Mouse (Mus musculus): ENCODE data around the gene Fam126a. TPM values are rescaled to one million over a fixed set of nuclear protein-coding genes. Genes with fewer than 3 reads are reported as not detected.

Gene Fam126a
- total and polyA plus RNA-seq, 3 experiments = 19.6 to 32.6 (median 22.6) TPM

GRCm38 (mm10) chr5:23908486-23909090, 121.9 kb downstream of the Fam126a start:
- Histone ChIP-seq H3K4me3 (replicated peaks in 1 of 3; ENCODE audit: low read depth in 2 of 3, low read length in 2 of 3, poor library complexity in 1 of 3) (no peak overlapping the region), H3K4me1 (ENCODE audit: control insufficient read depth in 1 of 2, insufficient read depth in 2 of 2) (peaks cover 0 to 9% of the 10 kb centered on the region in 2 experiments; a peak in 2 of 4 replicates), H3K36me3 (replicated peaks in 1 of 2; ENCODE audit: control insufficient read depth in 1 of 2, insufficient read depth in 1 of 2, low read length in 1 of 2) (no peaks in the 10 kb centered on the region), H3K27ac (ENCODE audit: insufficient read depth, low read depth) (no peak overlapping the region), H3K4me2 (ENCODE audit: insufficient read depth, low read depth, poor library complexity, severe bottlenecking) (no peak overlapping the region), H3K79me2 (replicated peaks; ENCODE audit: control insufficient read depth, extremely low read depth, insufficient read depth, poor library complexity, severe bottlenecking) (no peaks in the 10 kb centered on the region), H3K27me3 (replicated peaks) (no peaks in the 10 kb centered on the region), H3K9ac (ENCODE audit: insufficient read depth, low read depth) (no peak overlapping the region), H3K9me3 (replicated peaks; ENCODE audit: low read length) (peaks cover 22% of the 10 kb centered on the region)
- no peak for DNase-seq (ENCODE audit: extremely low read depth)
- dilution Hi-C loops (cut with MboI; ENCODE audit: extremely low pct_ligation_motif_present, extremely low pct_unique_long_range_greater_than_20kb, low sequenced_read_pairs) (no loop called here), in situ Hi-C loops (cut with MboI; ENCODE audit: low pct_ligation_motif_present, low pct_unique_long_range_greater_than_20kb, low sequenced_read_pairs) (loop anchor here (10.0 kb wide), 1 partner anchor 46 kb away; no protein-coding TSS in a partner anchor)
- TF ChIP-seq MAZ (IDR thresholded peaks at IDR 0.05; ENCODE audit: low read depth, low read length) = no peak
- no peak for TF ChIP-seq ELF1 (IDR thresholded peaks at IDR 0.05; ENCODE audit: low read depth, low read length)
- no peak for TF ChIP-seq SIN3A (IDR thresholded peaks at IDR 0.05; ENCODE audit: low read length)
- TF ChIP-seq ZNF384 (IDR thresholded peaks at IDR 0.05; ENCODE audit: low read depth, low read length) = no peak

GRCm38 (mm10) chr5:23902221-23902620, 128.3 kb downstream of the Fam126a start:
- H3K4me3 ChIP-seq (replicated peaks in 1 of 3; ENCODE audit: low read depth in 2 of 3, low read length in 2 of 3, poor library complexity in 1 of 3) = no peak overlapping the region
- in situ Hi-C loops (cut with MboI; ENCODE audit: low pct_ligation_motif_present, low pct_unique_long_range_greater_than_20kb, low sequenced_read_pairs) (loop anchor here (10.0 kb wide), 1 partner anchor 53 kb away; no protein-coding TSS in a partner anchor), dilution Hi-C loops (cut with MboI; ENCODE audit: extremely low pct_ligation_motif_present, extremely low pct_unique_long_range_greater_than_20kb, low sequenced_read_pairs) (no loop called here)
- H3K9ac ChIP-seq (ENCODE audit: insufficient read depth, low read depth) = no peak overlapping the region
- TF ChIP-seq MXI1 (IDR thresholded peaks at IDR 0.05; ENCODE audit: low read depth, low read length) (no peak), NELFE (IDR thresholded peaks at IDR 0.05; ENCODE audit: low read depth, low read length) (no peak), PAX5 (IDR thresholded peaks at IDR 0.05; ENCODE audit: low read length) (no peak), KAT2A (IDR thresholded peaks at IDR 0.05; ENCODE audit: insufficient replicate concordance, low read length) (no peak), ELF1 (IDR thresholded peaks at IDR 0.05; ENCODE audit: low read depth, low read length) (no peak), TCF12 (IDR thresholded peaks at IDR 0.05; ENCODE audit: low read depth, low read length) (no peak), CHD1 (IDR thresholded peaks at IDR 0.05; ENCODE audit: low read depth, low read length) (no peak), NRF1 (IDR thresholded peaks at IDR 0.05; ENCODE audit: low read depth, low read length) (no peak), USF2 (conservative IDR thresholded peaks at IDR 0.05; ENCODE audit: low read depth, low read length) (no peak), MEF2A (IDR thresholded peaks at IDR 0.05; ENCODE audit: borderline replicate concordance, low read depth, low read length) (no peak), E2F4 (IDR thresholded peaks at IDR 0.05; ENCODE audit: insufficient replicate concordance, low read depth, low read length) (no peak), SIN3A (IDR thresholded peaks at IDR 0.05; ENCODE audit: low read length) (no peak), CTCF (conservative IDR thresholded peaks at IDR 0.05 in 1 of 2, IDR thresholded peaks at IDR 0.05 in 1 of 2; ENCODE audit: low read depth in 2 of 2, low read length in 2 of 2) (no peak), BHLHE40 (IDR thresholded peaks at IDR 0.05; ENCODE audit: low read depth, low read length) (no peak), CHD2 (IDR thresholded peaks at IDR 0.05; ENCODE audit: low read length) (no peak), ZMIZ1 (IDR thresholded peaks at IDR 0.05; ENCODE audit: low read depth, low read length) (no peak), GABPA (IDR thresholded peaks at IDR 0.05; ENCODE audit: insufficient replicate concordance, low read depth, low read length) (no peak), ETS1 (conservative IDR thresholded peaks at IDR 0.05; ENCODE audit: low read depth, low read length) (no peak), ZC3H11A (IDR thresholded peaks at IDR 0.05; ENCODE audit: low read depth, low read length) (no peak), ZNF384 (IDR thresholded peaks at IDR 0.05; ENCODE audit: low read depth, low read length) (no peak)
- H3K9me3 ChIP-seq (replicated peaks; ENCODE audit: low read length) = peaks cover 9% of the 10 kb centered on the region
- DNase-seq (ENCODE audit: extremely low read depth) = no peak
- no peaks in the 10 kb centered on the region for H3K27me3 ChIP-seq (replicated peaks)
- H3K27ac ChIP-seq (ENCODE audit: insufficient read depth, low read depth) = no peak overlapping the region
- H3K4me1 ChIP-seq (ENCODE audit: control insufficient read depth in 1 of 2, insufficient read depth in 2 of 2) = peaks cover 0 to 8% of the 10 kb centered on the region in 2 experiments; a peak in 2 of 4 replicates
- no peak overlapping the region for H3K4me2 ChIP-seq (ENCODE audit: insufficient read depth, low read depth, poor library complexity, severe bottlenecking)
- no peaks in the 10 kb centered on the region for H3K79me2 ChIP-seq (replicated peaks; ENCODE audit: control insufficient read depth, extremely low read depth, insufficient read depth, poor library complexity, severe bottlenecking)
- no peaks in the 10 kb centered on the region for H3K36me3 ChIP-seq (replicated peaks in 1 of 2; ENCODE audit: control insufficient read depth in 1 of 2, insufficient read depth in 1 of 2, low read length in 1 of 2)
